Mouse (Mus musculus) MEL (cell line): ENCODE data around the gene Med12l. TPM values are rescaled to one million over a fixed set of nuclear protein-coding genes. Genes with fewer than 3 reads are reported as not detected.

Experiments used
- DNase-seq: peaks from one replicate; pipeline ENCODE4 v3.0.0; 2011; ENCODE audit warnings: low read depth, low spot score
- H3K27ac ChIP-seq: 2 replicates; pipeline ENCODE4 v1.5.1; 2012; ENCODE audit warnings: low read depth, mild to moderate bottlenecking, control low read depth, low read length, moderate library complexity; ENCODE audit not compliant: control insufficient read depth
- H3K27me3 ChIP-seq, 2 experiments: fragments of 150-350 bp in 1 of 2; sonication (generic) in 1 of 2; 2 replicates each; pipeline ENCODE4 v1.6.1; 2012; ENCODE audit warnings: low read length in 2 of 2, mild to moderate bottlenecking in 2 of 2, improper control_type of control experiment in 1 of 2, moderate library complexity in 1 of 2; ENCODE audit not compliant: insufficient read depth in 2 of 2, control insufficient read depth in 1 of 2
- H3K36me3 ChIP-seq, 2 experiments: 2 replicates each; pipeline ENCODE4 v1.6.1; 2012 to 2014; ENCODE audit warnings: low read length in 2 of 2, improper control_type of control experiment in 1 of 2, inconsistent platforms in 1 of 2, mild to moderate bottlenecking in 1 of 2; ENCODE audit not compliant: insufficient read depth in 2 of 2, control insufficient read depth in 1 of 2
- H3K4me1 ChIP-seq, 2 experiments: fragments of 150-350 bp in 1 of 2; sonication (generic) in 1 of 2; 2 replicates each; pipeline ENCODE4 v1.6.1; 2012; ENCODE audit warnings: low read length in 2 of 2, improper control_type of control experiment in 1 of 2, mild to moderate bottlenecking in 1 of 2; ENCODE audit not compliant: insufficient read depth in 2 of 2, control insufficient read depth in 1 of 2
- H3K4me3 ChIP-seq, 2 experiments: fragments of 150-350 bp in 1 of 2; sonication (generic) in 1 of 2; 2 replicates each; pipeline ENCODE4 v1.5.1; 2012; ENCODE audit warnings: low read depth in 2 of 2, low read length in 2 of 2, mild to moderate bottlenecking in 2 of 2, moderate library complexity in 2 of 2, control low read depth in 1 of 2, improper control_type of control experiment in 1 of 2; ENCODE audit not compliant: control insufficient read depth in 1 of 2, insufficient read depth in 1 of 2
- H3K79me2 ChIP-seq: 2 replicates; pipeline ENCODE4 v1.6.1; 2012; ENCODE audit warnings: mild to moderate bottlenecking, low read length, moderate library complexity; ENCODE audit not compliant: control insufficient read depth, poor library complexity, insufficient read depth
- H3K9ac ChIP-seq: 2 replicates; pipeline ENCODE4 v1.6.1; 2012; ENCODE audit warnings: low read depth, mild to moderate bottlenecking, control low read depth, low read length, moderate library complexity; ENCODE audit not compliant: control insufficient read depth, poor library complexity, severe bottlenecking
- H3K9me3 ChIP-seq: fragments of 150-350 bp; sonication (generic); replicated peaks from 2 replicates; pipeline ENCODE4 v1.6.1; 2012; ENCODE audit warnings: mild to moderate bottlenecking, low read length, improper control_type of control experiment, moderate library complexity; ENCODE audit not compliant: insufficient read depth
- BHLHE40 ChIP-seq: IDR thresholded peaks from 2 replicates; pipeline ENCODE4 v1.6.1; 2012; ENCODE audit warnings: low read depth, mild to moderate bottlenecking, inconsistent platforms, low read length, improper control_type of control experiment, borderline replicate concordance
- CHD1 ChIP-seq: IDR thresholded peaks from 2 replicates; pipeline ENCODE4 v1.6.1; 2012; ENCODE audit warnings: low read depth, mild to moderate bottlenecking, inconsistent platforms, low read length, improper control_type of control experiment
- CHD2 ChIP-seq: IDR thresholded peaks from 2 replicates; pipeline ENCODE4 v1.6.1; 2011; ENCODE audit warnings: low read length, improper control_type of control experiment
- EP300 ChIP-seq, 2 experiments: IDR thresholded peaks; 2 replicates each; pipeline ENCODE4 v1.6.1; 2011; ENCODE audit warnings: improper control_type of control experiment in 2 of 2, low read length in 2 of 2, low read depth in 1 of 2, mild to moderate bottlenecking in 1 of 2
- ETS1 ChIP-seq: IDR thresholded peaks from 2 replicates; pipeline ENCODE4 v1.6.1; 2012; ENCODE audit warnings: low read depth, mild to moderate bottlenecking, inconsistent platforms, low read length, improper control_type of control experiment, moderate library complexity
- GABPA ChIP-seq: IDR thresholded peaks from 2 replicates; pipeline ENCODE4 v1.6.1; 2012; ENCODE audit warnings: low read depth, mild to moderate bottlenecking, inconsistent platforms, low read length, improper control_type of control experiment, moderate library complexity
- KAT2A ChIP-seq: conservative IDR thresholded peaks from 2 replicates; pipeline ENCODE4 v1.6.1; 2012; ENCODE audit warnings: low read depth, low read length, improper control_type of control experiment, inconsistent platforms
- MAX ChIP-seq: IDR thresholded peaks from 2 replicates; pipeline ENCODE4 v1.6.1; 2011; ENCODE audit warnings: low read length, improper control_type of control experiment
- MAZ ChIP-seq: IDR thresholded peaks from 2 replicates; pipeline ENCODE4 v1.6.1; 2012; ENCODE audit warnings: low read depth, mild to moderate bottlenecking, inconsistent platforms, low read length, improper control_type of control experiment
- MEF2A ChIP-seq: IDR thresholded peaks from 2 replicates; pipeline ENCODE4 v1.6.1; 2014; ENCODE audit warnings: low read depth, mild to moderate bottlenecking, inconsistent platforms, low read length, improper control_type of control experiment; ENCODE audit not compliant: poor library complexity, insufficient replicate concordance, severe bottlenecking; ENCODE audit errors: extremely low read depth
- POLR2AphosphoS2 ChIP-seq: IDR thresholded peaks from 2 replicates; pipeline ENCODE4 v1.6.1; 2011; ENCODE audit warnings: low read length, improper control_type of control experiment
- POLR2AphosphoS5 ChIP-seq: IDR thresholded peaks from 2 replicates; pipeline ENCODE4 v1.6.1; 2012; ENCODE audit warnings: low read depth, borderline replicate concordance, mild to moderate bottlenecking, inconsistent platforms, low read length, moderate library complexity, mixed read lengths
- SIN3A ChIP-seq: IDR thresholded peaks from 2 replicates; pipeline ENCODE4 v1.6.1; 2012; ENCODE audit warnings: low read length, improper control_type of control experiment, inconsistent platforms
- SMC3 ChIP-seq: IDR thresholded peaks from 2 replicates; pipeline ENCODE4 v1.6.1; 2011; ENCODE audit warnings: low read depth, low read length, improper control_type of control experiment
- TAL1 ChIP-seq: IDR thresholded peaks from 2 replicates; pipeline ENCODE4 v1.6.1; 2012; ENCODE audit warnings: mild to moderate bottlenecking, inconsistent platforms, low read length, moderate library complexity, mixed read lengths
- UBTF ChIP-seq: IDR thresholded peaks from 2 replicates; pipeline ENCODE4 v1.6.1; 2012; ENCODE audit warnings: low read depth, mild to moderate bottlenecking, inconsistent platforms, low read length, improper control_type of control experiment, moderate library complexity, borderline replicate concordance; ENCODE audit not compliant: insufficient read depth
- ZNF384 ChIP-seq: IDR thresholded peaks from 2 replicates; pipeline ENCODE4 v1.6.1; 2012; ENCODE audit warnings: low read depth, mild to moderate bottlenecking, inconsistent platforms, low read length, improper control_type of control experiment
- polyA plus RNA-seq, 2 experiments: library from polyadenylated mRNA; stranded (reverse) in 1 of 2; unstranded in 1 of 2; fragments of >175 nt in 1 of 2; fragments of >200 nt in 1 of 2; gene quantifications; 2 replicates each; pipeline versions ENCODE4 v1.2.1 to v1.2.4; 2012; ENCODE audit warnings: low replicate concordance in 2 of 2, low read depth in 1 of 2; ENCODE audit not compliant: insufficient read length in 2 of 2, insufficient read depth in 1 of 2, missing spikeins in 1 of 2
- total RNA-seq: library from RNA; depleted of rRNA; stranded (reverse); fragments of 300-350 nt; gene quantifications from 2 replicates; pipeline ENCODE4 v1.2.3, GENCODE M21; 2012

Med12l gene
- total and polyA plus RNA-seq, 3 experiments = 0.03 TPM; not detected in 2

- peaks cover 0 to 12% of the 10 kb centered on the region in 2 experiments; a peak in 2 of 4 replicates for H3K36me3 ChIP-seq
- no peak overlapping the region for H3K4me3 ChIP-seq
- no peaks in the 10 kb centered on the region for H3K27me3 ChIP-seq
- peaks cover 0 to 10% of the 10 kb centered on the region in 2 experiments; a peak in 2 of 4 replicates for H3K4me1 ChIP-seq
- H3K9ac ChIP-seq = no peak overlapping the region
- DNase-seq = no peak
- no peaks in the 10 kb centered on the region for H3K9me3 ChIP-seq
- TF ChIP-seq UBTF (no peak), MAZ (no peak), ZNF384 (no peak), ETS1 (no peak), KAT2A (no peak), POLR2AphosphoS5 (no peak), MAX (no peak), GABPA (no peak), TAL1 (no peak), SMC3 (no peak), MEF2A (no peak), SIN3A (no peak), BHLHE40 (no peak), EP300 (IDR thresholded peaks at IDR 0.05; ENCODE audit: low read depth in 1 of 2, low read length in 2 of 2) (no peak), CHD2 (no peak), POLR2AphosphoS2 (no peak)
- H3K27ac ChIP-seq = no peak overlapping the region
- no peaks in the 10 kb centered on the region for H3K79me2 ChIP-seq
Measured at GRCm38 (mm10) chr3:59138946-59139468, 133.4 kb downstream of the Med12l start.

GRCm38 (mm10) chr3:59139651-59140051 lies 134.0 kb downstream of the Med12l start:
- H3K9ac ChIP-seq = no peak overlapping the region
- no peak overlapping the region for H3K4me3 ChIP-seq
- H3K27ac ChIP-seq = no peak overlapping the region
- H3K9me3 ChIP-seq = no peaks in the 10 kb centered on the region
- DNase-seq = no peak
- peaks cover 0 to 8% of the 10 kb centered on the region in 2 experiments; a peak in 2 of 4 replicates for H3K4me1 ChIP-seq
- no peaks in the 10 kb centered on the region for H3K27me3 ChIP-seq
- H3K36me3 ChIP-seq = peaks cover 0 to 10% of the 10 kb centered on the region in 2 experiments; a peak in 2 of 4 replicates
- TF ChIP-seq CHD1 = no peak
- TF ChIP-seq ETS1 = no peak
- no peaks in the 10 kb centered on the region for H3K79me2 ChIP-seq
